9 mouse cellular contexts compared by ENCODE assay signal in genomic region chr1:152682368-152683194, GRCm38 (mm10).
DNase-seq lines count a peak whose midpoint lies in the region; ATAC-seq and TF ChIP-seq lines count a peak whose summit lies in the region.
"Had no signal": no experiment of that assay in that cellular context is flagged by ENCODE, and none has a peak within 500 bp of the region (broad histone marks: within the 10 kb centered on the region; RNA-seq: fewer than 3 reads in every experiment).

No protein-coding gene starts in this region.

- H3K9ac ChIP-seq in forebrain, postnatal 0 days = no peak overlapping the region
- no peak overlapping the region for H3K9ac ChIP-seq in forebrain, embryonic 14.5 days (ENCODE audit: low read length)
- H3K9ac ChIP-seq in lung, embryonic 15.5 days = no peak overlapping the region
- H3K9ac ChIP-seq: embryonic facial prominence, embryonic 15.5 days had no signal

- DNase-seq in forebrain, postnatal 0 days = no peak
- no peak for DNase-seq in forebrain, embryonic 14.5 days (ENCODE audit: low spot score)
- peak; percentile 48 to 59 for DNase-seq in heart, postnatal 36 days
- DNase-seq in thymus, postnatal 25 days = no peak
- no peak for DNase-seq in layer of hippocampus, postnatal 10 days (ENCODE audit: low spot score in 2 of 2)
- no peak for DNase-seq in B cell, adult 2 months

- no peak overlapping the region for H3K27ac ChIP-seq in forebrain, postnatal 0 days (ENCODE audit: low read depth, low read length)
- H3K27ac ChIP-seq in forebrain, embryonic 14.5 days (ENCODE audit: low read depth, low read length) = no peak overlapping the region
- peak overlapping the region; percentile 100 for H3K27ac ChIP-seq in brown adipose tissue, adult 24 weeks (replicated peaks; ENCODE audit: low read depth, low read length)
- H3K27ac ChIP-seq in lung, embryonic 15.5 days = peak overlapping the region; percentile 54
- H3K27ac ChIP-seq: embryonic facial prominence, embryonic 15.5 days had no signal

- no peaks in the 10 kb centered on the region for H3K9me3 ChIP-seq in forebrain, postnatal 0 days (ENCODE audit: low read length)
- H3K9me3 ChIP-seq in forebrain, embryonic 14.5 days (replicated peaks; ENCODE audit: control insufficient read depth, low read length) = no peaks in the 10 kb centered on the region
- no peaks in the 10 kb centered on the region for H3K9me3 ChIP-seq in lung, embryonic 15.5 days
- H3K9me3 ChIP-seq: embryonic facial prominence, embryonic 15.5 days had no signal

- peaks cover 4% of the 10 kb centered on the region for H3K4me1 ChIP-seq in forebrain, postnatal 0 days (ENCODE audit: insufficient read depth)
- peaks cover 5% of the 10 kb centered on the region for H3K4me1 ChIP-seq in forebrain, embryonic 14.5 days (ENCODE audit: control insufficient read depth, insufficient read depth, low read length)
- H3K4me1 ChIP-seq in brown adipose tissue, adult 24 weeks (ENCODE audit: control insufficient read depth, insufficient read depth, insufficient read length, low read length) = peaks cover 39% of the 10 kb centered on the region
- H3K4me1 ChIP-seq in lung, embryonic 15.5 days = peaks cover 53% of the 10 kb centered on the region

- intact Hi-C loops in heart, postnatal 36 days (cut with DNase I) = loop anchor here (2.0 to 5.0 kb wide), 2 partner anchors 65 to 158 kb away; no protein-coding TSS in a partner anchor

- H3K36me3 ChIP-seq in forebrain, postnatal 0 days (ENCODE audit: insufficient read depth) = no peaks in the 10 kb centered on the region
- H3K36me3 ChIP-seq in forebrain, embryonic 14.5 days (ENCODE audit: control insufficient read depth, insufficient read depth, low read length) = no peaks in the 10 kb centered on the region
- H3K36me3 ChIP-seq in lung, embryonic 15.5 days = no peaks in the 10 kb centered on the region
- H3K36me3 ChIP-seq: embryonic facial prominence, embryonic 15.5 days had no signal

- H3K27me3 ChIP-seq in forebrain, postnatal 0 days (ENCODE audit: insufficient read depth, low read length) = no peaks in the 10 kb centered on the region
- H3K27me3 ChIP-seq in forebrain, embryonic 14.5 days (replicated peaks; ENCODE audit: control insufficient read depth, insufficient read depth, low read length) = no peaks in the 10 kb centered on the region
- no peaks in the 10 kb centered on the region for H3K27me3 ChIP-seq in lung, embryonic 15.5 days
- H3K27me3 ChIP-seq: embryonic facial prominence, embryonic 15.5 days had no signal

- no peak for TF ChIP-seq CTCF in forebrain, postnatal 0 days (IDR thresholded peaks at IDR 0.05; ENCODE audit: low read depth)

- H3K4me2 ChIP-seq in forebrain, postnatal 0 days (ENCODE audit: low read depth) = no peak overlapping the region
- no peak overlapping the region for H3K4me2 ChIP-seq in forebrain, embryonic 14.5 days (ENCODE audit: low read length)
- H3K4me2 ChIP-seq in lung, embryonic 15.5 days = no peak overlapping the region
- H3K4me2 ChIP-seq: embryonic facial prominence, embryonic 15.5 days had no signal

- ATAC-seq in forebrain, postnatal 0 days = peak; percentile 14; the same call in 1 of the 2 replicates
- no peak for ATAC-seq in forebrain, embryonic 14.5 days
- peak; percentile 35; the same call in 1 of the 2 replicates for ATAC-seq in lung, embryonic 15.5 days (ENCODE audit: borderline replicate concordance, extremely low read depth, low FRiP score, low TSS enrichment)

- H3K4me3 ChIP-seq in forebrain, postnatal 0 days (ENCODE audit: low read depth, low read length) = no peak overlapping the region
- no peak overlapping the region for H3K4me3 ChIP-seq in forebrain, embryonic 14.5 days (ENCODE audit: low read depth, low read length)
- H3K4me3 ChIP-seq in brown adipose tissue, adult 24 weeks (ENCODE audit: insufficient read depth, low read depth, low read length) = peak overlapping the region; percentile 50
- H3K4me3 ChIP-seq in lung, embryonic 15.5 days = no peak overlapping the region
- H3K4me3 ChIP-seq: embryonic facial prominence, embryonic 15.5 days had no signal

- WGBS in forebrain, postnatal 0 days = 68% methylated on average over 11 of the region's 11 CpGs
- 86% methylated on average over 11 of the region's 11 CpGs for WGBS in forebrain, embryonic 14.5 days
- WGBS in lung, embryonic 15.5 days = 31% methylated on average over 11 of the region's 11 CpGs

Comparison
In these comparisons a context has a peak if more than half of its experiments do, and no peak if none do; other contexts are left out.
1. DNase-seq: peak in heart, postnatal 36 days (2 of 2); none in forebrain, postnatal 0 days (single experiment), forebrain, embryonic 14.5 days (single experiment), thymus, postnatal 25 days (single experiment), layer of hippocampus, postnatal 10 days (0 of 2) and B cell, adult 2 months (0 of 2).
2. H3K27ac ChIP-seq: peak in brown adipose tissue, adult 24 weeks (single experiment) and lung, embryonic 15.5 days (single experiment); none in forebrain, postnatal 0 days (single experiment) and forebrain, embryonic 14.5 days (single experiment).